Mouse (Mus musculus) CH12.LX (cell line): ENCODE measurements at regions not wholly inside any gene's neighbourhood (a gene's known extent, or its start where the extent isn't known, plus 50 kb on each side); places are given as distances from the start of the nearest gene placed in this dataset.

Experiments
- DNase-seq: peaks from one replicate; pipeline ENCODE4 v3.0.0-alpha.2; 2013; ENCODE audit errors: extremely low read depth
- H3K27ac ChIP-seq: 2 replicates; pipeline ENCODE4 v1.5.1; 2012; ENCODE audit warnings: low read depth, mild to moderate bottlenecking, control low read depth, moderate library complexity; ENCODE audit not compliant: insufficient read depth
- H3K27me3 ChIP-seq: replicated peaks from 2 replicates; pipeline ENCODE3; 2012; ENCODE audit warnings: inconsistent platforms
- H3K36me3 ChIP-seq, 2 experiments: replicated peaks in 1 of 2; 2 replicates each; pipeline versions ENCODE3 to v1.6.1; 2012; ENCODE audit warnings: inconsistent platforms in 1 of 2, low read length in 1 of 2, mild to moderate bottlenecking in 1 of 2, mixed read lengths in 1 of 2, moderate library complexity in 1 of 2; ENCODE audit not compliant: control insufficient read depth in 1 of 2, insufficient read depth in 1 of 2
- H3K4me1 ChIP-seq, 2 experiments: 2 replicates each; pipeline ENCODE4 v1.6.1; 2012; ENCODE audit warnings: inconsistent platforms in 1 of 2, moderate library complexity in 1 of 2; ENCODE audit not compliant: insufficient read depth in 2 of 2, control insufficient read depth in 1 of 2
- H3K4me2 ChIP-seq: 2 replicates; pipeline ENCODE4 v1.6.1; 2012; ENCODE audit warnings: low read depth, mild to moderate bottlenecking, control low read depth; ENCODE audit not compliant: poor library complexity, insufficient read depth, severe bottlenecking
- H3K4me3 ChIP-seq, 3 experiments: fragments of 150-350 bp in 1 of 3; sonication (generic) in 1 of 3; replicated peaks in 1 of 3; 2 replicates each; pipeline versions ENCODE3 to v1.5.1; 2011 to 2012; ENCODE audit warnings: low read depth in 2 of 3, low read length in 2 of 3, mild to moderate bottlenecking in 2 of 3, moderate library complexity in 2 of 3, control low read depth in 1 of 3, improper control_type of control experiment in 1 of 3, inconsistent platforms in 1 of 3, mixed read lengths in 1 of 3; ENCODE audit not compliant: poor library complexity in 1 of 3
- H3K79me2 ChIP-seq: replicated peaks from 2 replicates; pipeline ENCODE4 v1.6.1; 2012; ENCODE audit warnings: mild to moderate bottlenecking, moderate library complexity; ENCODE audit not compliant: control insufficient read depth, poor library complexity, insufficient read depth, severe bottlenecking; ENCODE audit errors: extremely low read depth
- H3K9ac ChIP-seq: 2 replicates; pipeline ENCODE4 v1.6.1; 2012; ENCODE audit warnings: low read depth, mild to moderate bottlenecking, control low read depth, moderate library complexity; ENCODE audit not compliant: insufficient read depth
- H3K9me3 ChIP-seq: replicated peaks from 2 replicates; pipeline ENCODE3; 2012; ENCODE audit warnings: low read length, inconsistent platforms, mixed read lengths
- CHD1 ChIP-seq: IDR thresholded peaks from 2 replicates; pipeline ENCODE4 v1.6.1; 2012; ENCODE audit warnings: low read depth, low read length, improper control_type of control experiment, inconsistent platforms
- CTCF ChIP-seq, 2 experiments: IDR thresholded peaks in 1 of 2; conservative IDR thresholded peaks in 1 of 2; 2 replicates each; pipeline ENCODE4 v1.5.1; 2011 to 2012; ENCODE audit warnings: low read depth in 2 of 2, low read length in 2 of 2, improper control_type of control experiment in 1 of 2, inconsistent platforms in 1 of 2, mild to moderate bottlenecking in 1 of 2, moderate library complexity in 1 of 2
- IRF4 ChIP-seq: IDR thresholded peaks from 2 replicates; pipeline ENCODE4 v1.6.1; 2014; ENCODE audit warnings: low read depth, mild to moderate bottlenecking, inconsistent platforms, low read length, improper control_type of control experiment
- JUN ChIP-seq: IDR thresholded peaks from 2 replicates; pipeline ENCODE4 v1.6.1; 2011; ENCODE audit warnings: low read depth, mild to moderate bottlenecking, low read length, improper control_type of control experiment, moderate library complexity; ENCODE audit not compliant: insufficient read depth
- MAX ChIP-seq: IDR thresholded peaks from 2 replicates; pipeline ENCODE4 v1.6.1; 2011; ENCODE audit warnings: low read length, improper control_type of control experiment
- MYC ChIP-seq: IDR thresholded peaks from 2 replicates; pipeline ENCODE4 v1.6.1; 2011; ENCODE audit warnings: low read depth, mild to moderate bottlenecking, improper control_type of control experiment, low read length
- NELFE ChIP-seq: IDR thresholded peaks from 2 replicates; pipeline ENCODE4 v1.6.1; 2011; ENCODE audit warnings: low read depth, low read length, improper control_type of control experiment
- POLR2AphosphoS2 ChIP-seq: IDR thresholded peaks from 2 replicates; pipeline ENCODE4 v1.6.1; 2011; ENCODE audit warnings: low read depth, low read length, improper control_type of control experiment
- SMC3 ChIP-seq: IDR thresholded peaks from 2 replicates; pipeline ENCODE4 v1.6.1; 2011; ENCODE audit warnings: low read depth, low read length, improper control_type of control experiment
- USF1 ChIP-seq: IDR thresholded peaks from 2 replicates; pipeline ENCODE4 v1.6.1; 2014; ENCODE audit warnings: low read depth, mild to moderate bottlenecking, inconsistent platforms, low read length, improper control_type of control experiment
- ZC3H11A ChIP-seq: IDR thresholded peaks from 2 replicates; pipeline ENCODE4 v1.6.1; 2012; ENCODE audit warnings: low read depth, mild to moderate bottlenecking, inconsistent platforms, low read length, improper control_type of control experiment
- ZMIZ1 ChIP-seq: IDR thresholded peaks from 2 replicates; pipeline ENCODE4 v1.6.1; 2012; ENCODE audit warnings: low read depth, mild to moderate bottlenecking, inconsistent platforms, low read length, improper control_type of control experiment
- ZNF384 ChIP-seq: IDR thresholded peaks from 2 replicates; pipeline ENCODE4 v1.6.1; 2012; ENCODE audit warnings: low read depth, low read length, improper control_type of control experiment, inconsistent platforms
- dilution Hi-C: fragments of 300-500 bp; cut with MboI; formaldehyde crosslinking; loops from 2 replicates; pipeline ENCODE4 v1.14.3; 2020; ENCODE audit warnings: low sequenced_read_pairs; ENCODE audit not compliant: extremely low pct_unique_long_range_greater_than_20kb, extremely low pct_ligation_motif_present
- in situ Hi-C: fragments of 300-500 bp; cut with MboI; formaldehyde crosslinking; loops from 3 replicates; pipeline ENCODE4 v1.14.3; 2019; ENCODE audit warnings: low sequenced_read_pairs, low pct_ligation_motif_present, low pct_unique_long_range_greater_than_20kb, mixed read lengths

DNA sequence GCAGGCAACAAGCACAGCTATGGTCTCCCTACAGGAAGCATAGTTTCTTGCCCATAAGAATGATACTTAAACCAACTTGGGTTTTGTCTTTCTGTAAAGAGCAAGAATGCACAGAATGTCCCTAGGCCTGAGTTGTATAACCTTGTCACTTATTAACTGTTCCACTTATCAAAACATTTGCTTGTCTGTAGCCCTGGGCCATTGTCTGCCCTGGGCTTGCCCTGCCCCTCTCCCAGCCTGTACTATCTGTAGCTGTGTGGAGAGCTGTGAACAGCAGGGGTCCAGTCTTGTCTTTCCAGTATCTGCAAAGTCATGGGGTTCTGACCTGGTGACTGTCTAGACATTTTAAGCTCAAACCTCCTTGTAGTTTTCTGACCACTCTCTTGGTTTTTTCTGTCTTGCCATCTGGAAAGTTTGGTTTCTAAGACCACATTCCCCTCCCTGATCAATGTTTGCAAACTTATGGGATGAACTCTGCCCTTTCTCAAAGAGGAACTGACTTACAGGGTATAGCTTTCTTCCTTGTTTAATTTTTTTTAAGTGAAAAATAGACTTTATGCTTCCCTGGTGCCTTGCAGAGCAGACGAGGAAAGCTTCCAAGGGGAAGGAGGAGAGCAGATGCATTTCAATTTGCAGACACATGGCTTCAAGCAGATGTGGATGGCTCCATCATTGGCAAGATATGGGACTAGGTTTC is 78.6 kb upstream of the Foxq1 start:
- in situ Hi-C loops, result no loop called here
- Histone ChIP-seq H3K27ac (no peak overlapping the region), H3K9ac (no peak overlapping the region), H3K9me3 (no peaks in the 10 kb centered on the region), H3K27me3 (no peaks in the 10 kb centered on the region), H3K79me2 (no peaks in the 10 kb centered on the region), H3K4me2 (no peak overlapping the region), H3K4me1 (no peaks in the 10 kb centered on the region), H3K4me3 (no peak overlapping the region), H3K36me3 (no peaks in the 10 kb centered on the region)
- dilution Hi-C loops, result no loop called here
- DNase-seq, result no peak
- TF ChIP-seq SMC3, result no peak
- no peak for TF ChIP-seq NELFE
- TF ChIP-seq ZNF384, result no peak
- no peak for TF ChIP-seq POLR2AphosphoS2
- no peak for TF ChIP-seq USF1
- no peak for TF ChIP-seq MAX
- no peak for TF ChIP-seq CTCF (conservative IDR thresholded peaks at IDR 0.05 in 1 of 2, IDR thresholded peaks at IDR 0.05 in 1 of 2; ENCODE audit: low read depth in 2 of 2, low read length in 2 of 2)
- no peak for TF ChIP-seq ZC3H11A
- TF ChIP-seq IRF4, result no peak
- no peak for TF ChIP-seq JUN

DNA sequence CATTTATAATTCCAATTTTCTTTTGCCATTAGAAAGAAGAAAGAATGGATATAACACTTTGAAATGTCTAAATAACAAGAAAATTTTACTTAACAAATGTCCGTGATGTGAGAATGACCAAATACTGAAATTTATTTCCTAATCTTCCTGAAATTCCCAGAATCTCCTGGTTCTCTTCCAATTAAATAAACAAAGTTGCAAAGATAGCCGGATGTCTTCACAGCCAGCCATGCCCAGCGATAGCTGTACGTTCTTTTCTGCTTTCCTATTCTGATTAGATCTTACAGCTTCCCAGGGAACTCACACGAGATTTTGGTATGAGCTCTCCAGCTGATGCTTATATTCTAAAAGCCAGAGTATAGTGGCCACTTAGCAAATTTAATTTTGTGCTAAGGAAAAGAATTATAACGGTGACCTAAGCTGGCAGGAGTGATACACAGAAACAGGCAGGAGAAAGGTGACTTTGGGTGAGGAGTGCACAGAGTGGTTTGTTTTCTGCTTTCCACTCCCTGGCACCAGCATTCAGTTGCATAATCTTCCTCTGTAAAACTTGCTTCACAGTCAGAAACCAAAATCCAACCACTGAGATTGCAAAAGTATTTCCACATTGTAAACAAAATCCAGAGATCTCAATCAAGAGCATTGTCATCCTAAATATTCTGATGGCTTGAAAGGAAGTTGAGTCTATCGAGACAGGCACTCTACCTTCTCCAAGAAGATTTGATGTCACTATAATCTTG is 74.7 kb upstream of the Foxq1 start:
- Histone ChIP-seq H3K27ac (no peak overlapping the region), H3K9ac (no peak overlapping the region)
- no peak for TF ChIP-seq MYC
- no peak for TF ChIP-seq CHD1
- TF ChIP-seq, all 38 proteins: peak for 0
- Histone ChIP-seq H3K27me3 (no peaks in the 10 kb centered on the region), H3K4me1 (no peaks in the 10 kb centered on the region), H3K4me3 (no peak overlapping the region), H3K9me3 (no peaks in the 10 kb centered on the region), H3K36me3 (no peaks in the 10 kb centered on the region), H3K79me2 (no peaks in the 10 kb centered on the region), H3K4me2 (no peak overlapping the region)
- dilution Hi-C loops, result no loop called here
- in situ Hi-C loops, result no loop called here
- no peak for DNase-seq

GRCm38 (mm10) chr13:31486373-31486772 is 69.6 kb upstream of the Foxq1 start:
- dilution Hi-C loops, result no loop called here
- in situ Hi-C loops, result no loop called here

More at GRCm38 (mm10) chr13:31486373-31486772, 69.6 kb upstream of the Foxq1 start:
- H3K36me3 ChIP-seq, result no peaks in the 10 kb centered on the region
- H3K27ac ChIP-seq, result no peak overlapping the region
- H3K79me2 ChIP-seq, result no peaks in the 10 kb centered on the region
- TF ChIP-seq ZMIZ1, result no peak
- no peak for TF ChIP-seq MYC
- no peaks in the 10 kb centered on the region for H3K27me3 ChIP-seq
- no peak overlapping the region for H3K4me3 ChIP-seq
- H3K4me2 ChIP-seq, result no peak overlapping the region
- no peak for DNase-seq
- no peaks in the 10 kb centered on the region for H3K4me1 ChIP-seq
- H3K9me3 ChIP-seq, result no peaks in the 10 kb centered on the region
- no peak overlapping the region for H3K9ac ChIP-seq
